Mouse (Mus musculus): ENCODE data around the gene Celf1.

- no peak for TF ChIP-seq CTCF (IDR thresholded peaks at IDR 0.05; ENCODE audit: low read depth)
- no peak for TF ChIP-seq EP300 (IDR thresholded peaks at IDR 0.05; ENCODE audit: low read depth)
Observed at GRCm38 (mm10) chr2:91023956-91024355, 83.8 kb downstream of the Celf1 start.
